Mouse (Mus musculus) lung, embryonic 15.5 days (tissue): ENCODE data around the gene Gm16181. TPM values are rescaled to one million over a fixed set of nuclear protein-coding genes. Genes with fewer than 3 reads are reported as not detected.

Source experiments
- ATAC-seq: fragments of 200-750 bp; cut with Nextera tagmentation; 2 replicates; pipeline ENCODE4 v1.8.0; 2017; ENCODE audit warnings: moderate number of reproducible peaks, borderline replicate concordance; ENCODE audit not compliant: low FRiP score, low TSS enrichment; ENCODE audit errors: extremely low read depth
- H3K27ac ChIP-seq: fragments of 300-500 bp; sonication (generic); 2 replicates; pipeline ENCODE4 v1.5.1; 2015; ENCODE audit warnings: moderate library complexity, mild to moderate bottlenecking, inconsistent platforms
- H3K27me3 ChIP-seq: fragments of 300-500 bp; sonication (generic); 2 replicates; pipeline ENCODE4 v1.6.1; 2015; ENCODE audit warnings: inconsistent platforms
- H3K36me3 ChIP-seq: fragments of 300-500 bp; sonication (generic); 2 replicates; pipeline ENCODE4 v1.6.1; 2015; ENCODE audit warnings: inconsistent platforms
- H3K4me1 ChIP-seq: fragments of 300-500 bp; sonication (generic); 2 replicates; pipeline ENCODE4 v1.6.1; 2015; ENCODE audit warnings: inconsistent platforms
- H3K4me2 ChIP-seq: fragments of 300-500 bp; sonication (generic); 2 replicates; pipeline ENCODE4 v1.6.1; 2015; ENCODE audit warnings: inconsistent platforms, mild to moderate bottlenecking, moderate library complexity
- H3K4me3 ChIP-seq: fragments of 300-500 bp; sonication (generic); 2 replicates; pipeline ENCODE4 v1.5.1; 2015; ENCODE audit warnings: mild to moderate bottlenecking, inconsistent platforms
- H3K9ac ChIP-seq: fragments of 300-500 bp; sonication (generic); 2 replicates; pipeline ENCODE4 v1.6.1; 2015; ENCODE audit warnings: inconsistent platforms
- H3K9me3 ChIP-seq: fragments of 300-500 bp; sonication (generic); 2 replicates; pipeline ENCODE4 v1.6.1; 2016; ENCODE audit warnings: inconsistent platforms
- WGBS: fragments of 180-500 bp; shearing (Covaris S2); methylation state at CpG from one replicate; pipeline ENCODE4 v1.1.7; 2015; 5-methylcytosine and 5-hydroxymethylcytosine counted together
- polyA plus RNA-seq: library from polyadenylated mRNA; unstranded; fragments of >200 nt; fragmentation: Nextera tagmentation; extraction: Ambion mirVana; gene quantifications from 2 replicates; pipeline ENCODE4 v1.2.1, GENCODE M21; 2015

Gene Gm16181
- polyA plus RNA-seq, 1 experiment from 2014 or later: 0.75 TPM

GRCm38 (mm10) chr17:35198946-35199345, 21.7 kb upstream of the Gm16181 start:
- Histone ChIP-seq H3K4me2 (no peak overlapping the region), H3K4me3 (no peak overlapping the region), H3K9ac (no peak overlapping the region), H3K27me3 (peaks cover 88% of the 10 kb centered on the region), H3K9me3 (no peaks in the 10 kb centered on the region), H3K27ac (no peak overlapping the region), H3K36me3 (no peaks in the 10 kb centered on the region), H3K4me1 (peaks cover 17% of the 10 kb centered on the region)
- no peak for ATAC-seq
- WGBS: 37% methylated on average over 8 of the region's 8 CpGs

- no peak overlapping the region for H3K9ac ChIP-seq
- no peak for ATAC-seq
- peaks cover 85% of the 10 kb centered on the region for H3K27me3 ChIP-seq
- H3K9me3 ChIP-seq: no peaks in the 10 kb centered on the region
- no peak overlapping the region for H3K4me3 ChIP-seq
- WGBS: 71% methylated on average over 11 of the region's 11 CpGs
- H3K27ac ChIP-seq: no peak overlapping the region
- peaks cover 15% of the 10 kb centered on the region for H3K4me1 ChIP-seq
- H3K36me3 ChIP-seq: no peaks in the 10 kb centered on the region
- no peak overlapping the region for H3K4me2 ChIP-seq
Measured at GRCm38 (mm10) chr17:35200398-35200797, 20.2 kb upstream of the Gm16181 start.

GRCm38 (mm10) chr17:35201128-35201527, 19.5 kb upstream of the Gm16181 start:
- no peaks in the 10 kb centered on the region for H3K36me3 ChIP-seq
- no peaks in the 10 kb centered on the region for H3K9me3 ChIP-seq
- H3K4me3 ChIP-seq: no peak overlapping the region
- ATAC-seq: no peak
- WGBS: 48% methylated on average over 11 of the region's 11 CpGs
- peaks cover 78% of the 10 kb centered on the region for H3K27me3 ChIP-seq
- peaks cover 8% of the 10 kb centered on the region for H3K4me1 ChIP-seq
- no peak overlapping the region for H3K4me2 ChIP-seq
- no peak overlapping the region for H3K9ac ChIP-seq
- no peak overlapping the region for H3K27ac ChIP-seq

GRCm38 (mm10) chr17:35201787-35202186, 18.8 kb upstream of the Gm16181 start, which contains the start of gene Tnf:
Tnf (minus strand) TSS chr17:35202007.
- peaks cover 71% of the 10 kb centered on the region for H3K27me3 ChIP-seq

GRCm38 (mm10) chr17:35202442-35202841, 18.2 kb upstream of the Gm16181 start:
- 73% methylated on average over 4 of the region's 4 CpGs for WGBS
- Histone ChIP-seq H3K27me3 (peaks cover 65% of the 10 kb centered on the region), H3K36me3 (no peaks in the 10 kb centered on the region), H3K4me3 (no peak overlapping the region), H3K9me3 (no peaks in the 10 kb centered on the region), H3K4me1 (peaks cover 4% of the 10 kb centered on the region; the same call in 1 of the 2 replicates), H3K27ac (no peak overlapping the region), H3K4me2 (no peak overlapping the region), H3K9ac (no peak overlapping the region)
- no peak for ATAC-seq

More at GRCm38 (mm10) chr17:35201787-35202186, 18.8 kb upstream of the Gm16181 start, which contains the start of gene Tnf:
- H3K4me2 ChIP-seq: peak within 1 kb of the TSS; percentile 1; the same call in 1 of the 2 replicates
- H3K9me3 ChIP-seq: no peaks in the 10 kb centered on the region
- peaks cover 4% of the 10 kb centered on the region; the same call in 1 of the 2 replicates for H3K4me1 ChIP-seq
- 33% methylated on average over 13 of the region's 13 CpGs for WGBS
- H3K27ac ChIP-seq: no peak within 1 kb of the TSS
- no peaks in the 10 kb centered on the region for H3K36me3 ChIP-seq
- no peak within 1 kb of the TSS for H3K9ac ChIP-seq
- H3K4me3 ChIP-seq: no peak within 1 kb of the TSS; the same call in 1 of the 2 replicates
- no peak for ATAC-seq

GRCm38 (mm10) chr17:35204494-35205379, 15.9 kb upstream of the Gm16181 start, which contains the start of gene Lta:
Lta (minus strand) TSS chr17:35205351.
- Histone ChIP-seq H3K9ac (no peak within 1 kb of the TSS), H3K36me3 (no peaks in the 10 kb centered on the region), H3K27ac (no peak within 1 kb of the TSS), H3K4me3 (no peak within 1 kb of the TSS), H3K4me1 (peaks cover 4% of the 10 kb centered on the region; the same call in 1 of the 2 replicates), H3K9me3 (no peaks in the 10 kb centered on the region), H3K27me3 (peaks cover 53% of the 10 kb centered on the region), H3K4me2 (no peak within 1 kb of the TSS)
- WGBS: 22% methylated on average over 20 of the region's 20 CpGs
- ATAC-seq: no peak

- Histone ChIP-seq H3K9ac (no peak overlapping the region), H3K4me2 (no peak overlapping the region), H3K4me3 (no peak overlapping the region), H3K36me3 (no peaks in the 10 kb centered on the region), H3K27me3 (peaks cover 47% of the 10 kb centered on the region), H3K4me1 (peaks cover 4% of the 10 kb centered on the region; the same call in 1 of the 2 replicates), H3K27ac (no peak overlapping the region), H3K9me3 (no peaks in the 10 kb centered on the region)
- whole genome bisulfite sequencing: 59% methylated on average over 10 of the region's 10 CpGs
- no peak for ATAC-seq
Measured at GRCm38 (mm10) chr17:35205380-35205769, 15.3 kb upstream of the Gm16181 start.

- 73% methylated on average over 12 of the region's 12 CpGs for WGBS
- H3K27me3 ChIP-seq: 0 out of 2 replicates have a peak, but pooled peaks cover 5% of the 10 kb centered on the region
- H3K9ac ChIP-seq: no peak overlapping the region
- no peak overlapping the region for H3K4me3 ChIP-seq
- ATAC-seq: no peak
- H3K9me3 ChIP-seq: no peaks in the 10 kb centered on the region
- no peaks in the 10 kb centered on the region for H3K4me1 ChIP-seq
- H3K4me2 ChIP-seq: no peak overlapping the region
- no peak overlapping the region for H3K27ac ChIP-seq
- no peaks in the 10 kb centered on the region for H3K36me3 ChIP-seq
Measured at GRCm38 (mm10) chr17:35209785-35210535, 10.7 kb upstream of the Gm16181 start.

GRCm38 (mm10) chr17:35210593-35210992, 10.0 kb upstream of the Gm16181 start:
- 45% methylated on average over 3 of the region's 3 CpGs for WGBS
- H3K36me3 ChIP-seq: no peaks in the 10 kb centered on the region
- no peak overlapping the region for H3K9ac ChIP-seq
- H3K9me3 ChIP-seq: no peaks in the 10 kb centered on the region
- ATAC-seq: no peak
- H3K4me1 ChIP-seq: no peaks in the 10 kb centered on the region
- H3K27ac ChIP-seq: no peak overlapping the region
- H3K4me2 ChIP-seq: no peak overlapping the region
- no peak overlapping the region for H3K4me3 ChIP-seq
- H3K27me3 ChIP-seq: no peaks in the 10 kb centered on the region

GRCm38 (mm10) chr17:35213071-35213470, 7.6 kb upstream of the Gm16181 start:
- H3K36me3 ChIP-seq: no peaks in the 10 kb centered on the region
- ATAC-seq: no peak
- no peak overlapping the region for H3K4me3 ChIP-seq
- no peak overlapping the region for H3K9ac ChIP-seq
- H3K27ac ChIP-seq: no peak overlapping the region
- H3K9me3 ChIP-seq: no peaks in the 10 kb centered on the region
- no peaks in the 10 kb centered on the region for H3K4me1 ChIP-seq
- H3K27me3 ChIP-seq: no peaks in the 10 kb centered on the region
- no peak overlapping the region for H3K4me2 ChIP-seq
- WGBS: 91% methylated on average over 5 of the region's 5 CpGs

- Histone ChIP-seq H3K4me3 (no peak overlapping the region), H3K36me3 (peaks cover 14% of the 10 kb centered on the region), H3K4me2 (no peak overlapping the region), H3K9me3 (no peaks in the 10 kb centered on the region), H3K9ac (no peak overlapping the region), H3K27me3 (no peaks in the 10 kb centered on the region), H3K27ac (peak overlapping the region; percentile 73), H3K4me1 (peaks cover 21% of the 10 kb centered on the region)
- ATAC-seq: peak; percentile 25; the same call in 1 of the 2 replicates
- 68% methylated on average over 18 of the region's 18 CpGs for WGBS
Measured at GRCm38 (mm10) chr17:35218516-35219193, 2.0 kb upstream of the Gm16181 start.
